Mouse (Mus musculus) stomach, postnatal 0 days (tissue): ENCODE results near the gene Atxn7l1.

Experiments used
- CTCF ChIP-seq: IDR thresholded peaks from 2 replicates; pipeline ENCODE4 v1.5.1; 2016; ENCODE audit warnings: antibody characterized with exemption, low read depth, mild to moderate bottlenecking, moderate library complexity
- EP300 ChIP-seq: optimal IDR thresholded peaks from 2 replicates; pipeline ENCODE3; 2016; ENCODE audit warnings: antibody characterized with exemption

DNA sequence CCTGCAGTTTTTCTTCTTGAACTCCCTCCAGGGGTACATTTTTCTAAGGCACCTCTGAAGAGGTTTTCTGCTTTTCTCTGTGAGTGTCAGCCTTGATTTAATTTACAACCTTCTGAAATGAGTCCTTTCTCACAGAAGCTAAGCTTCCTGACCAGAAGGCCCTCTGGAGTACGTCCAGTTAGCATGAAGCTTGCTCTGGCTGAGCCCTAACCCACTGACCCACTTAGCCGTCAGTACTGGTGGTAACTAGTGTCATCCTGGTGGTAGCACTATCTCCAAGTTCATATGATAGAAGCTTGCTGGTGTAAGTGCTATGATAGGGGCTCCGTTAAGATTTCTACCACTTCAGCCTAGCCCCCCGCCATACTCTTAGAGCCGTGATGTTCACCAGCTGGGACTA lies 89.6 kb downstream of the Atxn7l1 start:
- no peak for TF ChIP-seq CTCF
- TF ChIP-seq EP300, result no peak
